Mouse (Mus musculus) CH12.LX (cell line): ENCODE results near the gene Bhmt2. TPM values are rescaled to one million over a fixed set of nuclear protein-coding genes. Genes with fewer than 3 reads are reported as not detected.

ENCODE experiments used
- DNase-seq: peaks from one replicate; pipeline ENCODE4 v3.0.0-alpha.2; 2013; ENCODE audit errors: extremely low read depth
- H3K27ac ChIP-seq: 2 replicates; pipeline ENCODE4 v1.5.1; 2012; ENCODE audit warnings: low read depth, mild to moderate bottlenecking, control low read depth, moderate library complexity; ENCODE audit not compliant: insufficient read depth
- H3K27me3 ChIP-seq: replicated peaks from 2 replicates; pipeline ENCODE3; 2012; ENCODE audit warnings: inconsistent platforms
- H3K36me3 ChIP-seq, 2 experiments: replicated peaks in 1 of 2; 2 replicates each; pipeline versions ENCODE3 to v1.6.1; 2012; ENCODE audit warnings: inconsistent platforms in 1 of 2, low read length in 1 of 2, mild to moderate bottlenecking in 1 of 2, mixed read lengths in 1 of 2, moderate library complexity in 1 of 2; ENCODE audit not compliant: control insufficient read depth in 1 of 2, insufficient read depth in 1 of 2
- H3K4me1 ChIP-seq, 2 experiments: 2 replicates each; pipeline ENCODE4 v1.6.1; 2012; ENCODE audit warnings: inconsistent platforms in 1 of 2, moderate library complexity in 1 of 2; ENCODE audit not compliant: insufficient read depth in 2 of 2, control insufficient read depth in 1 of 2
- H3K4me2 ChIP-seq: 2 replicates; pipeline ENCODE4 v1.6.1; 2012; ENCODE audit warnings: low read depth, mild to moderate bottlenecking, control low read depth; ENCODE audit not compliant: poor library complexity, insufficient read depth, severe bottlenecking
- H3K4me3 ChIP-seq, 3 experiments: fragments of 150-350 bp in 1 of 3; sonication (generic) in 1 of 3; replicated peaks in 1 of 3; 2 replicates each; pipeline versions ENCODE3 to v1.5.1; 2011 to 2012; ENCODE audit warnings: low read depth in 2 of 3, low read length in 2 of 3, mild to moderate bottlenecking in 2 of 3, moderate library complexity in 2 of 3, control low read depth in 1 of 3, improper control_type of control experiment in 1 of 3, inconsistent platforms in 1 of 3, mixed read lengths in 1 of 3; ENCODE audit not compliant: poor library complexity in 1 of 3
- H3K79me2 ChIP-seq: replicated peaks from 2 replicates; pipeline ENCODE4 v1.6.1; 2012; ENCODE audit warnings: mild to moderate bottlenecking, moderate library complexity; ENCODE audit not compliant: control insufficient read depth, poor library complexity, insufficient read depth, severe bottlenecking; ENCODE audit errors: extremely low read depth
- H3K9ac ChIP-seq: 2 replicates; pipeline ENCODE4 v1.6.1; 2012; ENCODE audit warnings: low read depth, mild to moderate bottlenecking, control low read depth, moderate library complexity; ENCODE audit not compliant: insufficient read depth
- H3K9me3 ChIP-seq: replicated peaks from 2 replicates; pipeline ENCODE3; 2012; ENCODE audit warnings: low read length, inconsistent platforms, mixed read lengths
- BHLHE40 ChIP-seq: IDR thresholded peaks from 2 replicates; pipeline ENCODE4 v1.6.1; 2011; ENCODE audit warnings: mild to moderate bottlenecking, low read depth, low read length, improper control_type of control experiment
- CHD1 ChIP-seq: IDR thresholded peaks from 2 replicates; pipeline ENCODE4 v1.6.1; 2012; ENCODE audit warnings: low read depth, low read length, improper control_type of control experiment, inconsistent platforms
- CHD2 ChIP-seq: IDR thresholded peaks from 2 replicates; pipeline ENCODE4 v1.6.1; 2011; ENCODE audit warnings: low read length, improper control_type of control experiment
- EP300 ChIP-seq: IDR thresholded peaks from 2 replicates; pipeline ENCODE4 v1.6.1; 2011; ENCODE audit warnings: low read length, improper control_type of control experiment
- GABPA ChIP-seq: IDR thresholded peaks from 2 replicates; pipeline ENCODE4 v1.6.1; 2012; ENCODE audit warnings: low read depth, low read length, improper control_type of control experiment, inconsistent platforms; ENCODE audit not compliant: insufficient replicate concordance
- IRF4 ChIP-seq: IDR thresholded peaks from 2 replicates; pipeline ENCODE4 v1.6.1; 2014; ENCODE audit warnings: low read depth, mild to moderate bottlenecking, inconsistent platforms, low read length, improper control_type of control experiment
- JUND ChIP-seq: conservative IDR thresholded peaks from 2 replicates; pipeline ENCODE4 v1.6.1; 2011; ENCODE audit warnings: low read depth, low read length, improper control_type of control experiment
- KAT2A ChIP-seq: IDR thresholded peaks from 2 replicates; pipeline ENCODE4 v1.6.1; 2012; ENCODE audit warnings: low read length, improper control_type of control experiment, inconsistent platforms; ENCODE audit not compliant: insufficient replicate concordance
- MAFK ChIP-seq: IDR thresholded peaks from 2 replicates; pipeline ENCODE4 v1.6.1; 2011; ENCODE audit warnings: low read length, improper control_type of control experiment; ENCODE audit not compliant: insufficient replicate concordance
- MAX ChIP-seq: IDR thresholded peaks from 2 replicates; pipeline ENCODE4 v1.6.1; 2011; ENCODE audit warnings: low read length, improper control_type of control experiment
- MAZ ChIP-seq: IDR thresholded peaks from 2 replicates; pipeline ENCODE4 v1.6.1; 2012; ENCODE audit warnings: low read depth, mild to moderate bottlenecking, inconsistent platforms, low read length, improper control_type of control experiment, moderate library complexity
- MEF2A ChIP-seq: IDR thresholded peaks from 2 replicates; pipeline ENCODE4 v1.6.1; 2014; ENCODE audit warnings: low read depth, mild to moderate bottlenecking, inconsistent platforms, low read length, improper control_type of control experiment, borderline replicate concordance
- NELFE ChIP-seq: IDR thresholded peaks from 2 replicates; pipeline ENCODE4 v1.6.1; 2011; ENCODE audit warnings: low read depth, low read length, improper control_type of control experiment
- NRF1 ChIP-seq: IDR thresholded peaks from 2 replicates; pipeline ENCODE4 v1.6.1; 2014; ENCODE audit warnings: low read depth, mild to moderate bottlenecking, inconsistent platforms, low read length, improper control_type of control experiment, moderate library complexity
- PAX5 ChIP-seq: IDR thresholded peaks from 2 replicates; pipeline ENCODE4 v1.6.1; 2012; ENCODE audit warnings: low read length, inconsistent platforms, mixed read lengths
- POLR2A ChIP-seq: IDR thresholded peaks from 2 replicates; pipeline ENCODE4 v1.6.1; 2011; ENCODE audit warnings: low read depth, mild to moderate bottlenecking, improper control_type of control experiment, low read length
- RAD21 ChIP-seq: IDR thresholded peaks from 2 replicates; pipeline ENCODE4 v1.6.1; 2011; ENCODE audit warnings: low read depth, mild to moderate bottlenecking, low read length, improper control_type of control experiment, moderate library complexity
- SIN3A ChIP-seq: IDR thresholded peaks from 2 replicates; pipeline ENCODE4 v1.6.1; 2012; ENCODE audit warnings: low read length, improper control_type of control experiment, inconsistent platforms
- TBP ChIP-seq: conservative IDR thresholded peaks from 2 replicates; pipeline ENCODE4 v1.6.1; 2011; ENCODE audit warnings: low read depth, low read length, improper control_type of control experiment
- TCF12 ChIP-seq: IDR thresholded peaks from 2 replicates; pipeline ENCODE4 v1.6.1; 2014; ENCODE audit warnings: low read depth, mild to moderate bottlenecking, inconsistent platforms, low read length, improper control_type of control experiment
- USF1 ChIP-seq: IDR thresholded peaks from 2 replicates; pipeline ENCODE4 v1.6.1; 2014; ENCODE audit warnings: low read depth, mild to moderate bottlenecking, inconsistent platforms, low read length, improper control_type of control experiment
- USF2 ChIP-seq: conservative IDR thresholded peaks from 2 replicates; pipeline ENCODE4 v1.6.1; 2011; ENCODE audit warnings: low read depth, low read length, improper control_type of control experiment
- ZC3H11A ChIP-seq: IDR thresholded peaks from 2 replicates; pipeline ENCODE4 v1.6.1; 2012; ENCODE audit warnings: low read depth, mild to moderate bottlenecking, inconsistent platforms, low read length, improper control_type of control experiment
- ZKSCAN1 ChIP-seq: IDR thresholded peaks from 2 replicates; pipeline ENCODE4 v1.6.1; 2012; ENCODE audit warnings: low read depth, inconsistent platforms, low read length, improper control_type of control experiment, borderline replicate concordance
- dilution Hi-C: fragments of 300-500 bp; cut with MboI; formaldehyde crosslinking; loops from 2 replicates; pipeline ENCODE4 v1.14.3; 2020; ENCODE audit warnings: low sequenced_read_pairs; ENCODE audit not compliant: extremely low pct_unique_long_range_greater_than_20kb, extremely low pct_ligation_motif_present
- in situ Hi-C: fragments of 300-500 bp; cut with MboI; formaldehyde crosslinking; loops from 3 replicates; pipeline ENCODE4 v1.14.3; 2019; ENCODE audit warnings: low sequenced_read_pairs, low pct_ligation_motif_present, low pct_unique_long_range_greater_than_20kb, mixed read lengths
- polyA plus RNA-seq: library from polyadenylated mRNA; unstranded; fragments of >175 nt; gene quantifications from 2 replicates; pipeline ENCODE4 v1.2.1, GENCODE M21; 2012; ENCODE audit warnings: low read depth; ENCODE audit not compliant: insufficient read length
- total RNA-seq, 2 experiments: library from RNA; depleted of rRNA; stranded (reverse); fragments of 300-350 nt in 1 of 2; fragments of >200 nt in 1 of 2; gene quantifications; 2 replicates each; pipeline ENCODE4 v1.2.3; 2012 to 2014

The Bhmt2 gene
- total and polyA plus RNA-seq, 3 experiments = not detected

DNA sequence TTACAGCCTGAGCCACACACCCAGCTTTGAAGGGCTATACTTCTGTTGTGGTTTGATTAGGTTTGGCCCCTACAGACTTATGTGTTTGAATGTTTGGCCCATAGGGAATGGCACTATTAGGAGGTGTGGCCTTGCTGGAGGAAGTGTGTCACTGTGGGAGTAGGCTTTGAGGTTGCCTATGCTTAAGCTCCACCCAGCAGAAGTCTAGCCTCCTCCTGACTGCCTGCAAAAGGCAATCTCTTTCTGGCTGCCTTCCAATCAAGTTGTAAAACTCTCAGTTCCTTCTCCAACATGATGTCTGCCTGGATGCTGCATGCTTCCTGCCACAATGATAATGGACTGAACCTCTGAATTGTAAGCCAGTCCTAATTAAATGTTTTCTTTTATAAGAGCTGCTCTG is 9.2 kb upstream of the Bhmt2 start:
- dilution Hi-C loops (no loop called here), in situ Hi-C loops (no loop called here)
- Histone ChIP-seq H3K4me2 (no peak overlapping the region), H3K36me3 (no peaks in the 10 kb centered on the region), H3K4me1 (0 out of 4 replicates have a peak, but pooled peaks cover 0 to 2% of the 10 kb centered on the region in 2 experiments), H3K27me3 (no peaks in the 10 kb centered on the region), H3K9ac (no peak overlapping the region), H3K79me2 (no peaks in the 10 kb centered on the region), H3K9me3 (no peaks in the 10 kb centered on the region), H3K4me3 (no peak overlapping the region), H3K27ac (no peak overlapping the region)
- TF ChIP-seq NRF1 (no peak), CHD2 (no peak), MAFK (no peak), ZC3H11A (no peak), KAT2A (no peak), TBP (no peak), USF1 (no peak), TCF12 (no peak), NELFE (no peak), ZKSCAN1 (no peak), GABPA (no peak), RAD21 (no peak)
- peak; percentile 21 for DNase-seq

GRCm38 (mm10) chr13:93676864-93677263 is 2.8 kb upstream of the Bhmt2 start:
- Histone ChIP-seq H3K27me3 (no peaks in the 10 kb centered on the region), H3K9me3 (no peaks in the 10 kb centered on the region), H3K4me3 (no peak overlapping the region), H3K27ac (no peak overlapping the region), H3K9ac (no peak overlapping the region), H3K4me1 (no peaks in the 10 kb centered on the region)
- dilution Hi-C loops = no loop called here
- in situ Hi-C loops = no loop called here
- no peak for DNase-seq
- TF ChIP-seq ZC3H11A = no peak
- TF ChIP-seq MAFK = no peak
- no peak for TF ChIP-seq EP300
- no peak for TF ChIP-seq CHD1
- TF ChIP-seq CHD2 = no peak
- no peak for TF ChIP-seq POLR2A
- no peak for TF ChIP-seq IRF4
- no peak for TF ChIP-seq USF2
- no peak for TF ChIP-seq MEF2A
- TF ChIP-seq KAT2A = no peak
- TF ChIP-seq BHLHE40 = no peak
- no peak for TF ChIP-seq PAX5
- no peak for TF ChIP-seq MAX
- TF ChIP-seq SIN3A = no peak
- no peak for TF ChIP-seq ZKSCAN1
- TF ChIP-seq JUND = no peak
- TF ChIP-seq NRF1 = no peak
- TF ChIP-seq MAZ = no peak
- TF ChIP-seq, all 38 proteins: peak for 0
- no peak overlapping the region for H3K4me2 ChIP-seq
- H3K79me2 ChIP-seq = no peaks in the 10 kb centered on the region
- no peaks in the 10 kb centered on the region for H3K36me3 ChIP-seq
